Mouse (Mus musculus) ES-Bruce4 (cell line): ENCODE results near the gene Slc25a35.

Source experiments
- CTCF ChIP-seq: IDR thresholded peaks from one replicate; pipeline ENCODE4 v1.8.1; 2011; ENCODE audit warnings: low read depth, low read length
- EP300 ChIP-seq: IDR thresholded peaks from 2 replicates; pipeline ENCODE4 v1.6.1; 2011; ENCODE audit warnings: low read depth, low read length; ENCODE audit not compliant: insufficient read depth
- POLR2A ChIP-seq: IDR thresholded peaks from one replicate; pipeline ENCODE4 v1.8.1; 2011; ENCODE audit warnings: low read length; ENCODE audit not compliant: insufficient read depth

DNA sequence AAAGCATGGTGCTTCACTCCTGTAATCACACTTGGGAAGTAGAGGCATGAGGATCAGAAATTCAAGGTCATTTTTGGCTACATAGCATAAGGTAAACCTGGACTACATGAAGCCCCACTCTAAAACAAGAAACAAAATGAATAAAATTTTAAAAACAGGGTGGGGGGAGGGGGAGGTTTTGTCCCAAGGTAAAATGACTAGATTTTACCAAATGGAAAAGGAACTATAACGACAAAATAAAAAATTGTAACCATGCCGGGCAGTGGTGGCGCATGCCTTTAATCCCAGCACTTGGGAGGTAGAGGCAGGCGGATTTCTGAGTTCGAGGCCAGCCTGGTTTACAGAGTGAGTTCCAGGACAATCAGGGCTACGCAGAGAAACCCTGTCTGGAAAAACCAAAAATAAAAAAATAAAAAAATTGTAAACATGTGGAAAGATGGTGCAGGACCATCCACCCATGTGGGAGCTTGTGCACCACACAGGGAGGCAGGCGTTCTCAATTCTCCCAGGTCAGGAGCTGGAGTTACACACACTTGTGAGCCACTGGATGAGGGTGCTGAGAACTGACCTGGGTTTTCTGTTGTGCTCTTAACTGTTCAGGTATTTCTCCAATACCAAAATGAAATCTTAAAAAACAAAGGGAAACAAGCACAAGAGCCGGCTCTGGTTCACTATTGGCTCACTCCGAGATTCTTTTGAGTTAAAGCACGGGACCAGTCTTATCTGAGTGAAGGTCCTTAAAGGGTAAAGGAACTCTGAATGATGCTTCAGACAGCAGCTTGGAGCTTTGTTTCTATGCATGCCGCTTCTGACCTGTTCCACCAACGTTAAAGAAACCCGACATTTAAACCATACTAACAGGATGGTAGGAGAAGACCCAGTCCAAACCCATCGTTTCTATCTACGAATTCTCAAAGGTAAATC, 42.7 kb downstream of the Slc25a35 start:
- TF ChIP-seq POLR2A = no peak
- no peak for TF ChIP-seq CTCF
- no peak for TF ChIP-seq EP300
